Mouse (Mus musculus) cerebellum, postnatal 10 days (tissue): ENCODE data around the gene Exosc5.

Experiments used
- DNase-seq, 2 experiments: peaks; one replicate each; pipeline ENCODE4 v3.0.0; 2021; ENCODE audit warnings: mixed read lengths in 2 of 2

Gene Exosc5

GRCm38 (mm10) chr7:25680514-25681258 is 21.7 kb downstream of the Exosc5 start, which contains the start of gene B9d2:
B9d2 (plus strand) TSS chr7:25680780.
- peak; percentile 98 for DNase-seq

DNA sequence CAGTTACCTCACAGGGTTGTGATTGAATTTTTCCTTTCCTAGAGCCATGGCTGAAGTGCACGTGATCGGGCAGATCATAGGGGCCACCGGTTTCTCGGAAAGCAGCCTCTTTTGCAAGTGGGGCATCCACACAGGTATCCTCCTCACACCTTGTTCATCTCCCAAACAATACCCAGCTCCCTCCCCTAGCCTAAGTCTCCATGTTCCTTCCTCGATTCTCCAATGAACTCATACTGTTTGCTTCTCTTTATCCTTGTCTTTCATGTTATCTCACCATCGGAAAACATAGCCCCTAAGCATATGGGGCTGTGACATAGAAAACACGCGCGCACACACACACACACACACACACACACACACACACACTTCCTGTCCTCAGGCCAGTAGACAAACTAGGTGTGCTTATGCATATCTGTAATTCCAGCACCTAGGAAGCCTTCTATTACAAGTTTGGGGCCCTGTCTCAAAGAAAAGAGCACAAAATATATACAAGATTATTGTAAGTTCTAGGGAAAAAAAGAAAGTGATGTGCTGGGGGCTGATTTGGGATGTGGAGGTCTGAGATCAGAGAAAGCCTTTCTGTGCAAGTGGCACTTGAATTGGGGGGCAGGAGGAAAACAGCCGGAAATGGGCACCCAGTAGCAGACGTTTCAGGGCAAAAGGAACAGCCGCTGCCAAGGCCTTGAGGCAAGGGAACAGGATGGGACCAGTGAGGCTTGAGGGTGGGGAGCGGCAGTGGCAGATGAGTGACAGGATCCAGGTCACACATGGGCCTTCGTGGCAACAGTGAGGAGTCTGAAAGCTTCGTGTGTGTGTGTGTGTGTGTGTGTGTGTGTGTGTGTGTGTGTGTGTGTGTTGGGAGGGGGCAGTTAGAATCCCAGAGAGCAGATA is 22.6 kb downstream of the Exosc5 start:
- DNase-seq, result peak; percentile 54 to 55

GRCm38 (mm10) chr7:25683474-25684180 is 24.7 kb downstream of the Exosc5 start:
- DNase-seq, result no peak

GRCm38 (mm10) chr7:25684659-25685058 is 25.7 kb downstream of the Exosc5 start:
- DNase-seq, result no peak

DNA sequence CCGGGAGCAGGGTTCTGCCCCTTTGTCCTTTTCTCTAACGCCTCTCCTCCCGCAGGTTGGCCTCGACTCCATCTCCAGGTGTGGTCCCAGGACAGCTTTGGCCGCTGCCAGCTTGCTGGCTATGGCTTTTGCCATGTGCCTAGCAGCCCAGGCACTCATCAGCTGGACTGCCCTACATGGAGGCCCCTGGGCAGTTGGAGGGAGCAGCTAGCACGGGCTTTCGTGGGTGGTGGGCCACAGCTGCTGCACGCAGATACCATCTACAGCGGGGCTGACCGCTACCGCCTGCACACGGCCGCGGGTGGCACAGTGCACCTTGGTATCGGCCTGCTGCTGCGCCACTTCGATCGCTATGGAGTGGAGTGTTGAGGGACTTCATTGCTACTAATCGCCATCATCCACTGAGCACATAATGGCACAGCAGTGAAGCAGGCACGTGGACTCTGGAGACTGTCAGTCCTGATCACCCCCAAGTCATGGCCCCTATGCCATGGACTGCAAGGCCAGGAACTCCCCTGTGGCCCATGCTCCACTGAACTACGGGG is 27.0 kb downstream of the Exosc5 start:
- DNase-seq, result no peak

GRCm38 (mm10) chr7:25686680-25687531 is 27.9 kb downstream of the Exosc5 start, which contains the start of gene Tgfb1:
Tgfb1 (plus strand) TSS chr7:25687002.
- peak; percentile 61 to 69 for DNase-seq

DNA sequence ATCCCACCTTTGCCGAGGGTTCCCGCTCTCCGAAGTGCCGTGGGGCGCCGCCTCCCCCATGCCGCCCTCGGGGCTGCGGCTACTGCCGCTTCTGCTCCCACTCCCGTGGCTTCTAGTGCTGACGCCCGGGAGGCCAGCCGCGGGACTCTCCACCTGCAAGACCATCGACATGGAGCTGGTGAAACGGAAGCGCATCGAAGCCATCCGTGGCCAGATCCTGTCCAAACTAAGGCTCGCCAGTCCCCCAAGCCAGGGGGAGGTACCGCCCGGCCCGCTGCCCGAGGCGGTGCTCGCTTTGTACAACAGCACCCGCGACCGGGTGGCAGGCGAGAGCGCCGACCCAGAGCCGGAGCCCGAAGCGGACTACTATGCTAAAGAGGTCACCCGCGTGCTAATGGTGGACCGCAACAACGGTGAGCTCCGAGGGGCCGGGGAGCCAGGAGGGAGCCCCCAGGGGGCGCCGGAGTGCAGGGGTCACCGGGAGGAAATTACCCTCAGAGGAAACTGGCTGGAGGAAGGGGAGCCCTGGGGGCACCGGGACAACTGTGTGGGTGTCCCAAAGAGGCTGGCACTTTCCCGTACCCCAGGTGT is 28.9 kb downstream of the Exosc5 start:
- peak; percentile 62 to 66 for DNase-seq

GRCm38 (mm10) chr7:25688810-25689586 is 30.0 kb downstream of the Exosc5 start:
- peak; percentile 60 to 65 for DNase-seq

GRCm38 (mm10) chr7:25689603-25690021 is 30.6 kb downstream of the Exosc5 start:
- DNase-seq, result no peak

- no peak for DNase-seq
These were observed 31.1 kb downstream of the Exosc5 start for GRCm38 (mm10) chr7:25690051-25690450.

GRCm38 (mm10) chr7:25694104-25694503 is 35.1 kb downstream of the Exosc5 start:
- no peak for DNase-seq

GRCm38 (mm10) chr7:25699851-25700250 is 40.9 kb downstream of the Exosc5 start:
- no peak for DNase-seq

GRCm38 (mm10) chr7:25700732-25701131 is 41.8 kb downstream of the Exosc5 start:
- DNase-seq, result no peak

GRCm38 (mm10) chr7:25702350-25702749 is 43.4 kb downstream of the Exosc5 start:
- no peak for DNase-seq

GRCm38 (mm10) chr7:25703793-25704494 is 45.0 kb downstream of the Exosc5 start:
- DNase-seq, result no peak

- peak; percentile 52 for DNase-seq
These were observed 45.9 kb downstream of the Exosc5 start for GRCm38 (mm10) chr7:25704716-25705364.

- DNase-seq, result peak; percentile 81 to 85
These were observed 46.9 kb downstream of the Exosc5 start for GRCm38 (mm10) chr7:25705801-25706251.

GRCm38 (mm10) chr7:25706578-25707170 is 47.7 kb downstream of the Exosc5 start:
- no peak for DNase-seq
